Mouse (Mus musculus) bone marrow, adult 2 months (tissue): ENCODE data around the gene Hydin.

ENCODE experiments used
- CTCF ChIP-seq: fragments of 200-500 bp; IDR thresholded peaks from 2 replicates; pipeline ENCODE4 v1.5.1; 2011; ENCODE audit warnings: low read length, control low read depth; ENCODE audit not compliant: control insufficient read depth, insufficient read depth
- POLR2A ChIP-seq: fragments of 200-500 bp; IDR thresholded peaks from 2 replicates; pipeline ENCODE4 v1.6.1; 2011; ENCODE audit warnings: low read depth, mild to moderate bottlenecking, control low read depth, low read length, borderline replicate concordance; ENCODE audit not compliant: control insufficient read depth

DNA sequence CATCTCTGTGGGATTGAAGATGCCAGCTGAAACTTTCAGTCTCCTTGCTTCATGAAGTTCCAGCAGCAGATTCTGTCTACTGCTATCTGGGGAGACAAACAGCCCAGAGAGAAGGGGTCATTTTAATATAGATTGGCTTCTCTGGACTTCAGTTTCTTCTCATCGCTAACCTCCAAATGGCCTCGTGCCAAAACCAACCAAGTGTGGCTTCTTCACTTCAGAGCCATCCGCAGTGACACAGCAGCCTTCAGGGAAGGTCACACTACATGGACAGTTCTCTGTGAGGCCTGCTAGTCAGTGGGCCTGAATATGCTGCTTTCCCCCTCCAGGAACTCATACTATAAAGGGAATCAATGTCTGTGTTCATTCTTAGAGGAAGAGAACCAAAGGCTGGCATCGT is 187.7 kb downstream of the Hydin start:
- TF ChIP-seq POLR2A: no peak
- no peak for TF ChIP-seq CTCF
